Mouse (Mus musculus) forebrain, embryonic 13.5 days (tissue): ENCODE data around the gene Tubb5. TPM values are rescaled to one million over a fixed set of nuclear protein-coding genes. Genes with fewer than 3 reads are reported as not detected.
A peak's percentile ranks its signal among the peaks of the same experiment; 100 is the strongest.

Source experiments
- ATAC-seq: fragments of 200-750 bp; cut with Nextera tagmentation; 2 replicates; pipeline ENCODE4 v1.8.0; 2017
- H3K27ac ChIP-seq: fragments of 300-500 bp; sonication (generic); 2 replicates; pipeline ENCODE4 v1.5.1; 2015; ENCODE audit warnings: inconsistent platforms, mild to moderate bottlenecking, moderate library complexity
- H3K27me3 ChIP-seq: fragments of 300-500 bp; sonication (generic); 2 replicates; pipeline ENCODE4 v1.6.1; 2015; ENCODE audit warnings: mild to moderate bottlenecking, inconsistent platforms
- H3K36me3 ChIP-seq: fragments of 300-500 bp; sonication (generic); 2 replicates; pipeline ENCODE4 v1.6.1; 2015; ENCODE audit warnings: mild to moderate bottlenecking, inconsistent platforms; ENCODE audit not compliant: poor library complexity, severe bottlenecking
- H3K4me1 ChIP-seq: fragments of 300-500 bp; sonication (generic); 2 replicates; pipeline ENCODE4 v1.6.1; 2015; ENCODE audit warnings: inconsistent platforms
- H3K4me2 ChIP-seq: fragments of 300-500 bp; sonication (generic); 2 replicates; pipeline ENCODE4 v1.6.1; 2015; ENCODE audit warnings: inconsistent platforms, mild to moderate bottlenecking, moderate library complexity
- H3K4me3 ChIP-seq: fragments of 300-500 bp; sonication (generic); 2 replicates; pipeline ENCODE4 v1.5.1; 2015; ENCODE audit warnings: mild to moderate bottlenecking, inconsistent platforms
- H3K9ac ChIP-seq: fragments of 300-500 bp; sonication (generic); 2 replicates; pipeline ENCODE4 v1.6.1; 2015; ENCODE audit warnings: mild to moderate bottlenecking, inconsistent platforms
- H3K9me3 ChIP-seq: fragments of 300-500 bp; sonication (generic); replicated peaks from 2 replicates; pipeline ENCODE4 v1.6.1; 2016; ENCODE audit warnings: inconsistent platforms
- WGBS: fragments of 180-500 bp; shearing (Covaris S2); methylation state at CpG from one replicate; pipeline ENCODE4 v1.1.7; 2015; 5-methylcytosine and 5-hydroxymethylcytosine counted together
- polyA plus RNA-seq: library from polyadenylated mRNA; unstranded; fragments of >200 nt; fragmentation: Nextera tagmentation; extraction: Ambion mirVana; gene quantifications from 2 replicates; pipeline ENCODE4 v1.2.1, GENCODE M21; 2015

Tubb5 gene
- polyA plus RNA-seq, 1 experiment from 2014 or later = 1,790 TPM

DNA sequence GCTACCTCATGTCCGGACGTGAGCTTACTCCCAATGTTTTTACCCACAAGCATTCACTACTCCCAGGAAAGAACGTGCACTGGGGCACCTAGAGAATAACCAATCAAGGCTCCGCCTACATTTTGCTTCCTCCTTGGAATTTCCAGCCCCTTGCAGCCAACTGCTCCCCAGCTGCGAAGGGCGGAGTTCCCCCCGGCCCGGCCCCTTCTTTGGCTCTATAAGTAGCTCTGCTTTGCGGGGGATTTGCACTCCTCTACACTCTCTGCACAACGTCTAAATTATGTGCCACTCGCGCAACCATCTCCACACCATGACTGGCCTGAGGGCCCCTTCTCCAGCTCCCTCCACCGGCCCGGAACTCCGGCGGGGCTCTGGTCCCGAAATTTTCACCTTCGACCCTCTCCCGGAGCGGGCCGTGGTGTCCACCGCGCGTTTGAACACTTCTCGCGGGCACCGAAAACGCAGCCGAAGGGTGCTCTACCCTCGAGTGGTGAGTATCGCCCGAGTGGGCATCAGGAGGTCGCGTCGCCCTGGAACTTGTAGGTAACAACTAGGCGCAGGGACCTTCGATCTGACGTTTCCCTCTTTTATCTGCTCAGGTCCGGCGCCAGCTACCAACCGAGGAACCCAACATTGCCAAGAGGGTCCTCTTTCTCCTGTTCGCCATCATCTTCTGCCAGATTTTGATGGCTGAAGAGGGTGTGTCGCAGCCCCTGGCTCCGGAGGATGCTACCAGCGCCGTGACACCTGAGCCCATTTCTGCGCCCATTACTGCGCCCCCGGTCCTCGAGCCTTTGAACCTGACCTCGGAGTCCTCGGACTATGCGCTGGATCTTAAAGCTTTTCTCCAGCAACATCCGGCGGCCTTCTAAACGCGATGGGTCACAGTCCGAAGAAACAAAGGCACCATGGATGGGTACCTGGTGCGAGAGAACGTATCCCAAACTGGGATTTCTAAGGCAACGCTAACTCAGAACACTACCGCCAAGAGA is 16.4 kb downstream of the Tubb5 start, which contains the start of gene Ier3:
TSS of gene Ier3 (plus strand) at position 246 of the 992 bp plus-strand sequence.
- Histone ChIP-seq H3K27ac (no peak within 1 kb of the TSS), H3K9ac (peak within 1 kb of the TSS; percentile 75), H3K4me2 (peak within 1 kb of the TSS; percentile 96), H3K9me3 (no peaks in the 10 kb centered on the region), H3K4me1 (peaks cover 35% of the 10 kb centered on the region), H3K4me3 (peak within 1 kb of the TSS; percentile 64), H3K36me3 (peaks cover 17% of the 10 kb centered on the region), H3K27me3 (peaks cover 11% of the 10 kb centered on the region; the same call in 1 of the 2 replicates)
- ATAC-seq = peak; percentile 31
- under 1% methylated on average over 62 of the region's 62 CpGs for WGBS

DNA sequence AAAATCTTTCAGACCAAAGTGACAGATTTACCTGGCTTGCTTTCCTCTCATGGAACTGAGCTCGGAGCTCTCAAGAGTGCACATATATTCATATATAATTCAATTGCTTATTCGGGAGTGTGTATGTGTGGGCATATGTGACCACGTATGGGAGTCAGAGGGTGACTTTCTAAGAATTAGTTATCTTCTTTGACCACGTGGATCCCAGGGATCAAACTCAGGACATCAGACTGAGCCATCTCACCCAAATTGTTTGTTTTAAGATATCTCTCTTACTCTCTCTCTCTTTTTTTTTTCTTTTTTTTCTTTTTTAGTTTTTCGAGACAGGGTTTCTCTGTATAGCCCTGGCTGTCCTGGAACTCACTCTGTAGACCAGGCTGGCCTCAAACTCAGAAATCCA is 18.0 kb downstream of the Tubb5 start:
- Histone ChIP-seq H3K4me2 (no peak overlapping the region), H3K4me3 (no peak overlapping the region), H3K36me3 (peaks cover under 1% of the 10 kb centered on the region; the same call in 1 of the 2 replicates), H3K9ac (no peak overlapping the region), H3K27ac (no peak overlapping the region), H3K27me3 (peaks cover 11% of the 10 kb centered on the region; the same call in 1 of the 2 replicates), H3K4me1 (peaks cover 35% of the 10 kb centered on the region), H3K9me3 (no peaks in the 10 kb centered on the region)
- ATAC-seq = no peak
- WGBS = 79% methylated on average over 5 of the region's 5 CpGs

DNA sequence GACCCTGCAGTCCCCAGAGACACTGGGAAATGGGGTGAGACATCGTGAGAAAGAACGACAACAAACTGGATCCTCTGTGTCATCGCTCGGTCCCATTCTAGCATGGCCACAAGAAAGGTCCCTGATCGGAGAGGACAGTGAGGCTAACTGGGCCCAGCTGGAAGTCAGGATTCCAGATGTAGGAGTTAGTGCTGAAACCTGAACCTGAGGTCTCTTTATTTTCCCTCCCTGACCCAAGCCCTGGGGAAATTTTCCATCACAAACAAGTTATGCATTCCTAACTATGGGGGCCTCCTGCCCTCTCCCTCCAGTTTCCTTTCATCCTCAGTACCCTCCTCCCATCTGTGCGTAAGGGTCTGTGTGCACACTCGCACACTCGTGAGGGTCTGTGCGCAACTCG is 20.9 kb downstream of the Tubb5 start:
- WGBS = 64% methylated on average over 10 of the region's 10 CpGs
- Histone ChIP-seq H3K27me3 (peaks cover 11% of the 10 kb centered on the region; the same call in 1 of the 2 replicates), H3K9ac (no peak overlapping the region), H3K9me3 (no peaks in the 10 kb centered on the region), H3K36me3 (no peaks in the 10 kb centered on the region), H3K4me1 (peaks cover 27% of the 10 kb centered on the region), H3K27ac (no peak overlapping the region), H3K4me2 (no peak overlapping the region), H3K4me3 (no peak overlapping the region)
- ATAC-seq = no peak

DNA sequence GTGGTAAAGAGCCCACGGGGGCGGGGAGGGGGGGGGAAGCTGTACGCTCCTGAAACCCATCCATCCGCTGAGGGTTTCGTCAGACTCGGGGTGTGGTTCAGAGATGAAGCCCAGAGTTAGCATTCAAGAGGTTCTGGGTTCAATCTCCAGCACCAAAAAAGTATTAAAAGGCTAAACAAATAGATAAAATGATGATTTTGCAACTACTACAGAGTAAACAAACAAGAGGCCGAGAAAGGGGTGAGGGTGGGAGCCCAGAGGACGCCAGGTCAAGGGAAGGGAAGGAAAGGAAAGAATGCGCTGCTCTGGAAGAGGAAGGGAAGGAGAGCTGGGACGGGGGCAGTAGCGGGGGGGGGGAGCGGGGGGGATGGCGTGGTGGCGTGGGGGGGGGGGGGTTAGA is 21.4 kb downstream of the Tubb5 start:
- Histone ChIP-seq H3K9ac (no peak overlapping the region), H3K27me3 (peaks cover 11% of the 10 kb centered on the region; the same call in 1 of the 2 replicates), H3K27ac (no peak overlapping the region), H3K4me1 (peaks cover 22% of the 10 kb centered on the region), H3K36me3 (no peaks in the 10 kb centered on the region), H3K9me3 (no peaks in the 10 kb centered on the region), H3K4me2 (no peak overlapping the region), H3K4me3 (no peak overlapping the region)
- ATAC-seq = no peak
- WGBS = 45% methylated on average over 8 of the region's 14 CpGs

DNA sequence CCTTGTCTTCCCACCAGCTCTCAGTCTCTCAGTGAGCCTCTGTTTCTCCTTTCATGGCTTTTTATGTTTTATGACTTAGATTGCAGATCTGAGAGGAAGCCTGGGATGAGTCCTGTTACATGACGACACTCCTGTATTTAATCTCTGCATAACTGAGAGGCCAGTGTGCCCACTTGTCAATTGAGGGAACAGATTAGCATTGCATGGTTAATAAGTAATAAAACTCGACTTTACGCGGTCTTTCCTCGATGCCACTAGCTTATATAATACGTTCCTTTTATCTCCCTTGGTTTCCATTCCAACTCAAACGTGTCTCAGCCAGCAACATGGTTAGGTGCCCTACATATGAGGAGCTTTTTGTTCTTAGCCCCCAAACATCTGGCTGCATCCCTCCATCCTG is 22.3 kb downstream of the Tubb5 start:
- H3K4me2 ChIP-seq = no peak overlapping the region
- WGBS = 77% methylated on average over 7 of the region's 7 CpGs
- ATAC-seq = no peak
- no peaks in the 10 kb centered on the region for H3K36me3 ChIP-seq
- H3K27ac ChIP-seq = no peak overlapping the region
- H3K9ac ChIP-seq = no peak overlapping the region
- peaks cover 9% of the 10 kb centered on the region; the same call in 1 of the 2 replicates for H3K27me3 ChIP-seq
- peaks cover 13% of the 10 kb centered on the region for H3K4me1 ChIP-seq
- H3K4me3 ChIP-seq = no peak overlapping the region
- H3K9me3 ChIP-seq = no peaks in the 10 kb centered on the region

DNA sequence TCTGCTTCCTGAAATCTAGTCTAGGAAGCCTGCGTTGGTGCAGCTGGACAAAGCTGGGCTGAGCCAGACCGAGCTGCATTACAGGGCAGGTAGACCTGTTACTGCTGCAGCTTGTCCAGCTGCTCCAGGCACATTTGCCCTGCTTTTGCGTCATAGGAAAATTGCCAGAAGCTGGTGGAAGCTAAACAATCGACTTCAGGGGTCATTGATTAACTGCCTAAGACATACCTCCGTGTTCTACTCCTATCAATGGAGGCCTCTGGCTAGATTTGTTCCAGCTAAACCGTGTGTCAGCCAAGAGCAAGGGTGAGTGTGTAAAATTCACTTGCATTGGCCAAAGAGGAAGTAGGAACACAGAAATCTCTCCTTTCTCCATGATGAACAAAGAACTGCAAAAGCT is 23.4 kb downstream of the Tubb5 start:
- no peak overlapping the region for H3K4me3 ChIP-seq
- no peaks in the 10 kb centered on the region for H3K36me3 ChIP-seq
- peaks cover 9% of the 10 kb centered on the region; the same call in 1 of the 2 replicates for H3K4me1 ChIP-seq
- H3K4me2 ChIP-seq = no peak overlapping the region
- no peak overlapping the region for H3K27ac ChIP-seq
- WGBS = 74% methylated on average over 6 of the region's 6 CpGs
- no peaks in the 10 kb centered on the region for H3K27me3 ChIP-seq
- no peak for ATAC-seq
- no peaks in the 10 kb centered on the region for H3K9me3 ChIP-seq
- no peak overlapping the region for H3K9ac ChIP-seq

DNA sequence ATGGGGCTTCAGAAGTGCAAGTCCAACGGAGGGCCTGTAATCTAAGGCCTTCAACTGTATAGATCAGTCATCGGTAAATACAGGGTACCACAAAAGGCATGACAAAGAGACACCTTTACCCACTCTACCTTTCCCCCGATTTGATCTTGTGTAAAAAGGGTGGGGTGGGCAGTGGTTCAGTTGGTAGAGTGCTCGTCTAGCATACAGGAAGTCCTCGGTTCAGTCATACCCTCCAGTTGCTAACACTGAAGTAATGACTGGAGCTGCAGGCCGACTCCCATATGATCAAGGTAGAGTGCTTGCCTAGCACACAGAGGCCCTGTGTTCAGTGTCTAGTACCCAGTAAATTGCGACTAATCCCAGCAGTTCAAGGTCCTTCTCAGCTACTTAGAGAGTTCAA is 24.5 kb downstream of the Tubb5 start:
- H3K4me3 ChIP-seq = no peak overlapping the region
- no peak overlapping the region for H3K9ac ChIP-seq
- WGBS = 80% methylated on average over 7 of the region's 7 CpGs
- no peaks in the 10 kb centered on the region for H3K9me3 ChIP-seq
- H3K4me2 ChIP-seq = no peak overlapping the region
- H3K27me3 ChIP-seq = no peaks in the 10 kb centered on the region
- no peak overlapping the region; the same call in 1 of the 2 replicates for H3K27ac ChIP-seq
- no peak; the same call in 1 of the 2 replicates for ATAC-seq
- peaks cover 9% of the 10 kb centered on the region; the same call in 1 of the 2 replicates for H3K4me1 ChIP-seq
- no peaks in the 10 kb centered on the region for H3K36me3 ChIP-seq

DNA sequence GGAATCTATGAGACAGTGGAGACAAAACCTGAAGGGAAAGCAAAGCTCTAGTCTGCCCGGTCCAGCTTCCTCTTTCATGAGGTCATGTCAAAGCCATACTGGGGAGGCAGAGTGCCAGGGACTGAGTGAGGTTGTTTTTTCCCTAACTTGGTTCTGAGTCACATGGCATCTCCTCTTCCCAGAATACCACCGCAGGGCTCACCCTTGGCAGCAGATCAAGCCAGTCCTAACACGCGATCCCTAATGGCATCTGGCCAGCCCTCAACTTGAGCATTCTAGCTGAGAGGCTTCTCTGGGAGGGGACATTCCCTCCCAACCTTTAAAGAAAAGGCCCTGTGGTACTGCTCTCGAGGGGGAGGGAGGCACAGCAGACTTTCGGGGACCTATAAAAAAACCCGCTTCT is 24.9 kb downstream of the Tubb5 start:
- no peak overlapping the region for H3K4me3 ChIP-seq
- H3K27ac ChIP-seq = peak overlapping the region; percentile 57; the same call in 1 of the 2 replicates
- H3K36me3 ChIP-seq = no peaks in the 10 kb centered on the region
- WGBS = 47% methylated on average over 7 of the region's 7 CpGs
- peaks cover 9% of the 10 kb centered on the region; the same call in 1 of the 2 replicates for H3K4me1 ChIP-seq
- no peaks in the 10 kb centered on the region for H3K9me3 ChIP-seq
- H3K9ac ChIP-seq = no peak overlapping the region
- peak; percentile 58; the same call in 1 of the 2 replicates for ATAC-seq
- H3K27me3 ChIP-seq = no peaks in the 10 kb centered on the region
- no peak overlapping the region for H3K4me2 ChIP-seq

DNA sequence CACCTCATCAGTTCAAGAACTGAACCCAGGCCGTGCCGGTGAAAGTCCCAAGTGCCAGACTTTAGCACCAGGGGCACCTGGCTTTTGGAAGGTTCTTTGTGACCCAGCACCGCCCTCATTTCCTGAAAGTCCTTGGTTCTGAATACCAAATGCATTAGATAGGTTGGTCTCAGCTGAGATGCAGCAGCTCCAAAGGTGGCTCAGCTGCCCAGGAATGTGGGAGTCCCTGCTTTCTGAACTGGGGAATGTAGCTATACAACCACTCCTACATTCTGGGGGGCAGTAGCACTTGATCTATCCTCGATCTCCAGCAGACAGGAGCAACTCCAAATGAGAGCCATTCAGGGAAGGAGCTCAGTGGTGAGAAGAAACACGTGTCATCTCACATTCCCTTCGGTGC is 25.4 kb downstream of the Tubb5 start:
- H3K4me2 ChIP-seq = no peak overlapping the region
- 71% methylated on average over 6 of the region's 6 CpGs for WGBS
- no peaks in the 10 kb centered on the region for H3K27me3 ChIP-seq

DNA sequence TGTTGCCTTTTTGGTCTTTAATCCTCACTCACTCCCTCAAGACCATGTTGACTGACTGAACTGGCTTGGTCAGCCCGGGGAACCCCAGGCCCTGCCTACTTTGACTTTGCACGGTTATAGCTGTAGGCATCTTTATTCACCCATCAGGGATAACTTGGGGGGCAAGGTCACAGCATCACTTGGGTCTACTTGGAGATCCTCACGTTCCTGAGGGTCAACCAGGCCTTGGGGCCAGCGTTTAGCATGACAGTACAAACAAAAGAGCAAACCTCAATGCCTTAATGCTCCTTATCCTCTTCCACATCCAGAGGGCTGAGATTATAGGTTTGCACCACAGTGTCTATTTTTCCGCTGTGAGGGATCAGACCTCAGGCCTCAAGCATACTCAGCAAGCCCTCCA is 25.8 kb downstream of the Tubb5 start:
- Histone ChIP-seq H3K36me3 (no peaks in the 10 kb centered on the region), H3K9me3 (no peaks in the 10 kb centered on the region), H3K4me3 (no peak overlapping the region), H3K4me1 (peaks cover 9% of the 10 kb centered on the region; the same call in 1 of the 2 replicates), H3K4me2 (no peak overlapping the region), H3K9ac (no peak overlapping the region), H3K27me3 (no peaks in the 10 kb centered on the region), H3K27ac (no peak overlapping the region)
- no peak for ATAC-seq
- WGBS = 81% methylated on average over 5 of the region's 5 CpGs

More for the DNA sequence above, 25.4 kb downstream of the Tubb5 start:
- no peak overlapping the region for H3K9ac ChIP-seq
- peak overlapping the region; percentile 57 for H3K27ac ChIP-seq
- H3K36me3 ChIP-seq = no peaks in the 10 kb centered on the region
- no peak for ATAC-seq
- H3K9me3 ChIP-seq = no peaks in the 10 kb centered on the region
- peaks cover 9% of the 10 kb centered on the region; the same call in 1 of the 2 replicates for H3K4me1 ChIP-seq
- no peak overlapping the region for H3K4me3 ChIP-seq

DNA sequence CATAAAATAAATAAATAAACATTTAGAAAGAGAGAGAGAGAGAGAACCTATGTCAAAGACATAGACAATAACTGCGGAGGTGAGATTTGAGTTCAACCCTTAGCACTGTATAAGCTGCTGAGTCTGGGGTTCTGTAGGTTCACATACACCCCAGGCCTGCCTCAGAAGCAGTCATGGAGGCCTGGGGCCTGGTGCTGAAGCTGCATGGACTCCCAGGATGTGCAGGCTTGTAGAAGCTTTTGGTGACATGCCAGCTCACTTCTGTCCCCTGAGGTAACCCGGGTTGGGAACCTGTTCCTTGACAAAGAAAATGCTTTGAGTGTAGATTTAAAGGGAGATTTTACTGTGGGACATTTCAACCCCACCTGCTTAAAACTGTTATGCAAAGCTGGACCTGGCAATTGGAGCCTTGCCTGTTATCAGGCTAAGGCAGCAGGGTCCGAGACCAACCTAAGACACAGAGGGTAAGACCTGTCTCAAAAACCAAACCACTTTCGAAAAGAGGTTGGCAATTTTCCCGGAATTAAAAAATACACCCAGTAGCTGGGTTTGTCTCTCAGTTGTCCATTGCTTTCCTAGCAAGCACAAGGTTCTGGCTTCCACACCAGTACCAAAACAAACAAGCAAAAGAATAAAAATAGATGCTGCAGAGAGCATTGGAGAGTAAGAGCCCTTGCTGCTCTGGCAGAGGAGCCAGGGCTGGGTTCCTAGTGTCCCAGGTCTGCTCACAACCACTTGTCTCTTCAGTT is 27.0 kb downstream of the Tubb5 start:
- Histone ChIP-seq H3K9me3 (no peaks in the 10 kb centered on the region), H3K27me3 (no peaks in the 10 kb centered on the region), H3K9ac (no peak overlapping the region), H3K4me2 (no peak overlapping the region), H3K27ac (no peak overlapping the region), H3K4me1 (peaks cover 9% of the 10 kb centered on the region; the same call in 1 of the 2 replicates), H3K36me3 (no peaks in the 10 kb centered on the region), H3K4me3 (no peak overlapping the region)
- 82% methylated on average over 5 of the region's 5 CpGs for WGBS
- ATAC-seq = no peak

DNA sequence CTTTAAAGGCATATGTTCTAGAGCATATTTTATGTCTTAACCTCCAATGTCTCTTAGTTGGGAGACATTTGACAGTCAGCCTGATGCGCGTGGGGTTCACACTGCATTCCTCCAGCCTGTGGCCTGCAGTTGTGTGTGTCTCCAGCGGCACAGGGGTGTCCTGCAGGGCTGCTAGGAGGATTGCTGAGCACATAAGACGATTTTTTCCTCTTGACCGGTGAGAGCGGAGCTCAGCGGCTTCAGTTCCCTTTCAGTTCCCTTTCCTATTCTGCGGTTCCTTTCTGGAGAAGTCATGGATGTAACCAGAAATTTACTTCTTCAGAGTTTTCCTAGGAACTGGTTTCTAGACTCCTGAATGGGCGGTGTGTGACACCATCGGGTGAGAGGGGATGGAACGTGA is 28.7 kb downstream of the Tubb5 start:
- H3K4me2 ChIP-seq = no peak overlapping the region
- H3K27ac ChIP-seq = no peak overlapping the region
- 84% methylated on average over 11 of the region's 11 CpGs for WGBS
- peaks cover 9% of the 10 kb centered on the region; the same call in 1 of the 2 replicates for H3K4me1 ChIP-seq
- no peaks in the 10 kb centered on the region for H3K36me3 ChIP-seq
- no peaks in the 10 kb centered on the region for H3K27me3 ChIP-seq
- no peak overlapping the region for H3K9ac ChIP-seq
- H3K9me3 ChIP-seq = no peaks in the 10 kb centered on the region
- no peak overlapping the region for H3K4me3 ChIP-seq
- ATAC-seq = no peak
